Mouse (Mus musculus): ENCODE results near the gene Adgrf1.
"Not testable (repeated sequence)": the region's sequence is repeated elsewhere in the genome, so short reads cannot be mapped to it uniquely, and the experiment has no call there.

The Adgrf1 gene

GRCm38 (mm10) chr17:43267046-43267749 is 2.9 kb upstream of the Adgrf1 start:
- peak; percentile 82 for DNase-seq

GRCm38 (mm10) chr17:43276220-43276619 is 6.1 kb downstream of the Adgrf1 start:
- no peak for DNase-seq

GRCm38 (mm10) chr17:43277223-43277622 is 7.1 kb downstream of the Adgrf1 start:
- peak; percentile 22 for DNase-seq

- peak; percentile 93 for DNase-seq
Observed at GRCm38 (mm10) chr17:43279671-43280070, 9.5 kb downstream of the Adgrf1 start.

- DNase-seq, result peak; percentile 48
Observed at GRCm38 (mm10) chr17:43282353-43282752, 12.2 kb downstream of the Adgrf1 start.

- DNase-seq, result no peak
Observed at GRCm38 (mm10) chr17:43282828-43283227, 12.7 kb downstream of the Adgrf1 start.

GRCm38 (mm10) chr17:43299515-43299914 is 29.4 kb downstream of the Adgrf1 start:
- no peak for DNase-seq

- no peak for DNase-seq
Observed at GRCm38 (mm10) chr17:43325986-43326671, 56.0 kb downstream of the Adgrf1 start.

- DNase-seq, result peak; percentile 96
Observed at GRCm38 (mm10) chr17:43326726-43327700, 56.9 kb downstream of the Adgrf1 start.

GRCm38 (mm10) chr17:43327810-43328209 is 57.7 kb downstream of the Adgrf1 start:
- peak; percentile 89 for DNase-seq

GRCm38 (mm10) chr17:43329216-43329615 is 59.1 kb downstream of the Adgrf1 start:
- DNase-seq, result no peak

GRCm38 (mm10) chr17:43329761-43330183 is 59.6 kb downstream of the Adgrf1 start:
- DNase-seq, result peak; percentile 93

- DNase-seq, result no peak
Observed at GRCm38 (mm10) chr17:43332686-43333085, 62.6 kb downstream of the Adgrf1 start.

GRCm38 (mm10) chr17:43334074-43334473 is 63.9 kb downstream of the Adgrf1 start:
- DNase-seq, result peak; percentile 87

- DNase-seq, result peak; percentile 92
Observed at GRCm38 (mm10) chr17:43337643-43338042, 67.5 kb downstream of the Adgrf1 start.

- DNase-seq, result peak; percentile 97
Observed at GRCm38 (mm10) chr17:43338279-43338678, 68.2 kb downstream of the Adgrf1 start.

GRCm38 (mm10) chr17:43346499-43346898 is 76.4 kb downstream of the Adgrf1 start:
- not testable (repeated sequence) for DNase-seq

- peak; percentile 73 for DNase-seq
Observed at GRCm38 (mm10) chr17:43357902-43358539, 87.9 kb downstream of the Adgrf1 start.

- DNase-seq, result peak; percentile 99
Observed at GRCm38 (mm10) chr17:43359826-43360619, 89.9 kb downstream of the Adgrf1 start, which contains the start of gene Adgrf5. Adgrf5 (plus strand) TSS chr17:43360451.

- DNase-seq, result peak; percentile 81
Observed at GRCm38 (mm10) chr17:43361021-43361420, 90.9 kb downstream of the Adgrf1 start.

- peak; percentile 96 for DNase-seq
Observed at GRCm38 (mm10) chr17:43362362-43362761, 92.2 kb downstream of the Adgrf1 start.

- peak; percentile 90 for DNase-seq
Observed at GRCm38 (mm10) chr17:43362881-43363280, 92.8 kb downstream of the Adgrf1 start.
